Mouse (Mus musculus) midbrain, embryonic 13.5 days (tissue): Measurements from ENCODE around the gene 4833420G17Rik. TPM values are rescaled to one million over a fixed set of nuclear protein-coding genes. Genes with fewer than 3 reads are reported as not detected.
"Not testable (repeated sequence)": the region's sequence is repeated elsewhere in the genome, so short reads cannot be mapped to it uniquely, and the experiment has no call there.

ENCODE experiments used
- ATAC-seq: fragments of 200-750 bp; cut with Nextera tagmentation; 2 replicates; pipeline ENCODE4 v1.8.0; 2017; ENCODE audit warnings: mild to moderate bottlenecking, moderate TSS enrichment, moderate library complexity
- H3K27ac ChIP-seq: fragments of 300-500 bp; sonication (generic); 2 replicates; pipeline ENCODE4 v1.5.1; 2015; ENCODE audit warnings: inconsistent platforms, mild to moderate bottlenecking, moderate library complexity
- H3K27me3 ChIP-seq: fragments of 300-500 bp; sonication (generic); 2 replicates; pipeline ENCODE4 v1.6.1; 2015; ENCODE audit warnings: mild to moderate bottlenecking, inconsistent platforms
- H3K36me3 ChIP-seq: fragments of 300-500 bp; sonication (generic); 2 replicates; pipeline ENCODE4 v1.6.1; 2015; ENCODE audit warnings: mild to moderate bottlenecking, inconsistent platforms
- H3K4me1 ChIP-seq: fragments of 300-500 bp; sonication (generic); replicated peaks from 2 replicates; pipeline ENCODE4 v1.6.1; 2015; ENCODE audit warnings: inconsistent platforms
- H3K4me2 ChIP-seq: fragments of 300-500 bp; sonication (generic); replicated peaks from 2 replicates; pipeline ENCODE4 v1.6.1; 2015; ENCODE audit warnings: moderate library complexity, mild to moderate bottlenecking, inconsistent platforms
- H3K4me3 ChIP-seq: fragments of 300-500 bp; sonication (generic); replicated peaks from 2 replicates; pipeline ENCODE4 v1.5.1; 2015; ENCODE audit warnings: mild to moderate bottlenecking, inconsistent platforms
- H3K9ac ChIP-seq: fragments of 300-500 bp; sonication (generic); replicated peaks from 2 replicates; pipeline ENCODE4 v1.6.1; 2015; ENCODE audit warnings: mild to moderate bottlenecking, inconsistent platforms
- H3K9me3 ChIP-seq: fragments of 300-500 bp; sonication (generic); 2 replicates; pipeline ENCODE4 v1.6.1; 2016; ENCODE audit warnings: mild to moderate bottlenecking, inconsistent platforms
- WGBS: fragments of 180-500 bp; shearing (Covaris S2); methylation state at CpG from one replicate; pipeline ENCODE4 v1.1.7; 2015; 5-methylcytosine and 5-hydroxymethylcytosine counted together
- polyA plus RNA-seq: library from polyadenylated mRNA; unstranded; fragments of >200 nt; fragmentation: Nextera tagmentation; extraction: Ambion mirVana; gene quantifications from 2 replicates; pipeline ENCODE4 v1.2.1, GENCODE M21; 2015

The 4833420G17Rik gene
- polyA plus RNA-seq, 1 experiment from 2014 or later = 121 TPM

DNA sequence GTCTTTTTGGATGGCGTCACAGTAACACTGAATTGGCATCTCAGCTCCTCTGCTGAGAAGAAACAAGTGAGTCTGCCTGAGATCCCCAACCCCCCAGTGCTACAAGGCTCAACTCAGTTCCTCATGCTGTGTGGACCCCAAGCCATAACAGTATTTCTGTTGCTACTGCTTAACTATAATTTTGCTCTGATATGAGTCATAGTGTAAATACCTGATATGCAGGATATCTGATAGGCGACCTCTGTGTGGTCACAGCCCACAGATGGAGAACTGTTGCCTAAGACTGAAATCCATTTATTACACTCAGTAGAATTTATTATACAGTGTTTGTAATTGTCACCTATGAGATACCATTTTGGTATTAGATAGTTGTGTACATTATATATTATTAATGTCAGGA, 15.2 kb downstream of the 4833420G17Rik start:
- 88% methylated on average over 2 of the region's 2 CpGs for WGBS
- H3K4me2 ChIP-seq = no peak overlapping the region

DNA sequence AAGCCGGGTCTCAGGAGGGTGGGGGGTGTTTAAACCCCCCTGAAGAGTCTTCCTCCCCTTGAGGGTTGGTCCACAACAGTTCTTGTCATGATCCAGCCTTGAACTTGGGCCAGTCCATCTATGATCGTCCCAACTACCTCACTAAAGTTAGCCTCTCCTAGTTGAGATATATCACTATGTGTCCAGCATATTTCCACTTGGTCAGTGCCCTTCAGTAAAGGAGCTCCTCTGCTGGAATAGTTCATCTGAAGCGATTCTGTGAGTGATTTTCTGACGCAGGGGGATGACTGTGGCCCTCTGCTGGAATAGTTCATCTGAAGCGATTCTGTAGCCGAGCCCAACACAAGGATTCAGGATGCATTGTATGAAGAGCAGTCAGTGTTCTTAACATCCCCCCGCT, 24.8 kb downstream of the 4833420G17Rik start:
- peaks cover 42% of the 10 kb centered on the region for H3K36me3 ChIP-seq
- H3K27me3 ChIP-seq = no peaks in the 10 kb centered on the region
- H3K9me3 ChIP-seq = peaks cover 16% of the 10 kb centered on the region
- H3K4me2 ChIP-seq = peak overlapping the region; percentile 33
- no peak overlapping the region for H3K27ac ChIP-seq
- H3K4me3 ChIP-seq = no peak overlapping the region
- H3K4me1 ChIP-seq = no peaks in the 10 kb centered on the region
- H3K9ac ChIP-seq = no peak overlapping the region
- 66% methylated on average over 7 of the region's 7 CpGs for WGBS
- ATAC-seq = no peak

More for the DNA sequence above, 15.2 kb downstream of the 4833420G17Rik start:
- Histone ChIP-seq H3K4me1 (no peaks in the 10 kb centered on the region), H3K27me3 (no peaks in the 10 kb centered on the region), H3K27ac (no peak overlapping the region), H3K9me3 (no peaks in the 10 kb centered on the region), H3K36me3 (peaks cover 67% of the 10 kb centered on the region), H3K4me3 (no peak overlapping the region), H3K9ac (no peak overlapping the region)
- no peak for ATAC-seq

DNA sequence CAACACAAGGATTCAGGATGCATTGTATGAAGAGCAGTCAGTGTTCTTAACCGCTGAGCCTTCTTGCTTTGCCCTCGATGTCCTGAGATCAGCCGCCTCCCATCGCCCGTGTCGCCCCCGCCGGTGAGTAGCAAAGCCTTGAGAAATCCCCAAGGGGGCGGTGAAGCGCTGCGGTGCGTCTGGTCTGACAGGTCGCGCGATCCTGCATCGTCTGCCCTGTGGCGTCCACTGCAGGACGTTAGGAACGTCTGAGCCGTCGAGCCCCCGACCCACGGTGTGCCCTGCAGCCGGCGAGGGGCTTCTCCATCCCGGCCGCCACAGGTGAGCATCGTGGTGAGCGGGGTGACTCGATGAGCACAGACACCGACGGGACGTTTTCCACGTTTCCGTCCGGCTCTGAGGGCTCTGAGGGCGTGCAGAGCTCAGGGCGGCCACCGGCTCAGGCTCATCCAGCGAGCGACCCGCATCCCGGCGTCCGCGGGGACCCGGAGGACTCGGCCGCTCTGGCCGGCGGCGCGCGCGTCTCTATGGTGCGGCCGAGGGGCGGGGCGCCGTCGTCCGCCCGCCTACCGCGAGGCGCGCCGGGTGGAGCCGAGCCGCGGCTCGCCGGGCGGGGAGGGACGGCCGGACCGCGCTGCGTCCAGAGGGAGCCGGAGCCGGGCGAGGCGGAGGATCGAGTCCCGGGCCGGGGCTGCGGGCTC, 25.5 kb downstream of the 4833420G17Rik start, which contains the start of the genes Tmem267 and 3110070M22Rik:
Gene Tmem267, plus strand, starts transcription at position 160 of the 701 bp plus-strand sequence.
Gene 3110070M22Rik, minus strand, starts transcription at position 504 of the 701 bp plus-strand sequence.
- H3K36me3 ChIP-seq = peaks cover 38% of the 10 kb centered on the region
- H3K4me3 ChIP-seq = no peak within 1 kb of the TSS
- peak within 1 kb of the TSS; percentile 6; the same call in 1 of the 2 replicates for H3K9ac ChIP-seq
- 73% methylated on average over 87 of the region's 87 CpGs for WGBS
- no peaks in the 10 kb centered on the region for H3K27me3 ChIP-seq
- peaks cover 16% of the 10 kb centered on the region for H3K9me3 ChIP-seq
- H3K27ac ChIP-seq = peak within 1 kb of the TSS; percentile 55
- peak within 1 kb of the TSS; percentile 33 for H3K4me2 ChIP-seq
- ATAC-seq = no peak
- H3K4me1 ChIP-seq = no peaks in the 10 kb centered on the region

DNA sequence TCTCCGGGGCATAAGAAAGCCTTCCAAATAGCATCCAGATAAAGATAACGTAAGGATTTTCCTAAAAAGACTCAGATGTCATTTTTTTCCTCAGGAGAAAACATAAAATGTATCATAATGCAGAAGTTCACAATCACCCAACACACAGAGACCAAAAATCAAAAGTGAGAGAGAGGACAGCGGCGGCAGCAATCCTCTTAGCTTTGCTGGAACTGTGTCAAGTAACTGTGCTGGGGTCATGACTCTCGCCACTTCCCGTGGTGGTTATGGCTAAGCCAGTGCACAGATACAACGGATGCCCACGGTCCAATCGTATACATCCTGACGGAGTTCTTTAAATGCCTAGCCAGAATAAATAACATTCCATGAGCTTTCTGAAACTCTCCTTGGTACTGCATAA, 29.5 kb downstream of the 4833420G17Rik start:
- H3K4me1 ChIP-seq, H3K36me3 ChIP-seq, H3K27me3 ChIP-seq, ATAC-seq, H3K4me3 ChIP-seq, H3K4me2 ChIP-seq, H3K9ac ChIP-seq, H3K27ac ChIP-seq: not testable (repeated sequence)
- peaks cover 20% of the 10 kb centered on the region for H3K9me3 ChIP-seq
- 92% methylated on average over 10 of the region's 10 CpGs for WGBS

DNA sequence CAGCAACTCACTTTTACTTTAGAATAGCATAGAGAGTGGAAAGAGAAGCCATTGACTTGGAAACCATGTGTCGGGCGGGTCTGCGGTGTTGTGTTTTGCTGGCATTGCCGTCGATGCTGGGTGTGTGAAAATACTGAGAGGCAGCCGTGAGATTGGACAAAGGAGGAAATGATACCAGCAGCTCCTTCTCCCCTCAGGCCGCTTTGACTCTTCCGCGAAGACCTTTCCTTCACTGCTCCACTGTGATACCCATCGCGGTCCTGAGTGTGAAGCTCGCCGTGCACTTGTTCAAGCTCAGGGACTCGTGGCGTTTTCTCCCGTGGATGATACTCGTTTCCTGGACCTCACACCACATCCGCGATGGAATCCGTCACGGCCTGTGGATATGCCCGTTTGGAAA, 32.4 kb downstream of the 4833420G17Rik start:
- H3K27me3 ChIP-seq, H3K27ac ChIP-seq, H3K4me1 ChIP-seq, H3K36me3 ChIP-seq, H3K4me3 ChIP-seq, H3K4me2 ChIP-seq, H3K9ac ChIP-seq: not testable (repeated sequence)
- 95% methylated on average over 13 of the region's 22 CpGs for WGBS
- peak; percentile 24; the same call in 1 of the 2 replicates for ATAC-seq
- peaks cover 19% of the 10 kb centered on the region for H3K9me3 ChIP-seq

Other genes with a start within 250 kb of the 4833420G17Rik start
- 197 and 243 TPM in 2 replicates for gene Paip1, start 34.2 kb upstream of the 4833420G17Rik start, polyA plus RNA-seq
- gene Tmem267, start 25.3 kb downstream of the 4833420G17Rik start, polyA plus RNA-seq = 3.0 and 4.2 TPM in 2 replicates
- gene 3110070M22Rik, start 25.6 kb downstream of the 4833420G17Rik start, polyA plus RNA-seq = 1.3 and 1.7 TPM in 2 replicates
- 0.13 and 0.57 TPM in 2 replicates for gene Ccl28, start 161.1 kb downstream of the 4833420G17Rik start, polyA plus RNA-seq
- gene Hmgcs1, start 227.6 kb downstream of the 4833420G17Rik start, polyA plus RNA-seq = 455 and 504 TPM in 2 replicates